Mouse (Mus musculus): ENCODE measurements around the gene Hsd17b6. TPM values are rescaled to one million over a fixed set of nuclear protein-coding genes. Genes with fewer than 3 reads are reported as not detected.
A peak's percentile ranks its signal among the peaks of the same experiment; 100 is the strongest.

Gene Hsd17b6
- total RNA-seq, 2 experiments from 2014 or later: not detected

DNA sequence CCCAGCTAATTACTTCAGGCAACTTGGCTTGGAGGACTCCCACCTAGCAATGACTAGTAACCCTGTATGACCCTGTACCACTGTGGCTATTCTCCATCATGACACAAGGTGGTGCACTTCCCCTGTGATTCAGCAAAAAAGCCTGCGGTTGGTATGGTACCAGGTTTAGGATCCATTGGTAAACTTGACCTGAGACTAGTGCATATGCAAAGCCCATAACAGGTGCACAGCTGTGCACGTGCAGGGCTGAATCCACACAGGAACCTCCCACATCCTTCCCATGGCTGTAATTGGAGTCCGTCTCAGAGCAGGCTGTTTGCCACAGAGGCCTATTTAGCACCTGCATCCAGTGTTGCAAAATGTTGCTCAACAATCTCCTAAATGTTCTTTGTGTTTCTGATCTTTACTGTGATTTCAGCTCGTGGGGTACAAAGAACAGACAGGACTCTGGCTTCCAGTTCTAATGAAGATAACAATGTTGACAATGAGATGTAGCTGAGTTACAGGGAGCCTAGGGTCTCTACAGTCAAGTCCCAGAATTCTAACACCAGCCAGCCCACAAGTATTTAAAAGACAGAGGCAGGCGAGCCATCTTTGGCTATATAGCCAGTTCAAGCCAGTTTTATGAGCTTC lies 61.9 kb downstream of the Hsd17b6 start:
- peak in 1 of 2 experiments; percentile 34 for DNase-seq (ENCODE audit: extremely low spot score in 1 of 2, low spot score in 1 of 2)

Other genes starting within 250 kb of the Hsd17b6 start
- under 1 TPM; 0.12 to 0.14 TPM for gene Rdh1, start 247.9 kb downstream of the Hsd17b6 start, total RNA-seq (2021)
- gene Rdh16f1, start 247.8 kb downstream of the Hsd17b6 start, total RNA-seq (2021): under 1 TPM in 1 of 2 experiments, not detected in 1; 0.42 TPM
- gene Rdh9, start 231.2 kb downstream of the Hsd17b6 start, total RNA-seq (2021): under 1 TPM in 1 of 2 experiments, not detected in 1; 0.47 TPM
- under 1 TPM; 0.10 to 0.16 TPM for gene Rdh16, start 206.5 kb downstream of the Hsd17b6 start, total RNA-seq (2021)
- gene Rdh19, start 157.7 kb downstream of the Hsd17b6 start, total RNA-seq (2021): not detected
- not detected for gene Rdh16f2, start 141.1 kb downstream of the Hsd17b6 start, total RNA-seq (2021)
- gene Rdh7, start 118.8 kb downstream of the Hsd17b6 start, total RNA-seq (2021): not detected
- not detected for gene Sdr9c7, start 109.1 kb downstream of the Hsd17b6 start, total RNA-seq (2021)
- 1 to 10 TPM; 6.6 to 6.8 TPM for gene Prim1, start 7.6 kb upstream of the Hsd17b6 start, total RNA-seq (2021)
- gene Naca, start 28.0 kb upstream of the Hsd17b6 start, total RNA-seq (2021): 100 to 1,000 TPM; 317 to 351 TPM
- gene Ptges3, start 51.3 kb upstream of the Hsd17b6 start, total RNA-seq (2021): 100 to 1,000 TPM; 134 to 145 TPM
- 1,000 to 10,000 TPM; 1,588 to 1,852 TPM for gene Atp5b, start 75.7 kb upstream of the Hsd17b6 start, total RNA-seq (2021)
- 10 to 100 TPM; 32.2 to 42.5 TPM for gene Baz2a, start 84.0 kb upstream of the Hsd17b6 start, total RNA-seq (2021)
- gene Rbms2, start 172.7 kb upstream of the Hsd17b6 start, total RNA-seq (2021): 10 to 100 TPM; 11.5 to 11.9 TPM
- 10 to 100 TPM; 19.2 to 23.5 TPM for gene Gls2, start 186.8 kb upstream of the Hsd17b6 start, total RNA-seq (2021)
- gene Spryd4, start 204.2 kb upstream of the Hsd17b6 start, total RNA-seq (2021): 10 to 100 TPM in 1 of 2 experiments, 1 to 10 TPM in 1; 8.5 to 10.6 TPM
- gene Mip, start 218.2 kb upstream of the Hsd17b6 start, total RNA-seq (2021): not detected
- gene Timeless, start 224.5 kb upstream of the Hsd17b6 start, total RNA-seq (2021): 1 to 10 TPM; 4.3 to 5.6 TPM
- gene Apon, start 246.5 kb upstream of the Hsd17b6 start, total RNA-seq (2021): not detected

All from layer of hippocampus, postnatal 25 days (tissue).